Mouse (Mus musculus): Measurements from ENCODE around the gene Slc22a20. TPM values are rescaled to one million over a fixed set of nuclear protein-coding genes. Genes with fewer than 3 reads are reported as not detected.

Gene Slc22a20
- polyA plus RNA-seq, 1 experiment from 2014 or later, result not detected

DNA sequence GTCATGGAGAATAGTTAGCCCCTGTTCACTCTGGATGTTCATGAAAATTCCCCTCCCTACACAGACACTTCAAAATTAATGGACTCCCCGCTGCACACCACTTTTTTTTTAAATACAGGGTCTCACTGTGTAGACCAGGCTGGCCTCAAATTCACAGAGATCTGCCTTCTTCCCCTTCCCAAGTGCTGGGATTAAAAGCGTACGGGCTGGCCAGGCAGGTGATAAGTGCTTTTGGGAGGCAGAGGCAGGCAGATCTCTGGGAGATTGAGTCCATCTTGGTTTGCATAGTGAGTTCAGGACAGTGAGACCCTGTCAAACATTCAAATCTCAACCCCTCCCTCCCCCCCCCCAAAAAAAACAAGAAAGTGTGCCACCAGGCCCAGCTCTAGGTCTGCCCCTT, 63.0 kb downstream of the Slc22a20 start:
- H3K4me2 ChIP-seq, result peak overlapping the region; percentile 78

DNA sequence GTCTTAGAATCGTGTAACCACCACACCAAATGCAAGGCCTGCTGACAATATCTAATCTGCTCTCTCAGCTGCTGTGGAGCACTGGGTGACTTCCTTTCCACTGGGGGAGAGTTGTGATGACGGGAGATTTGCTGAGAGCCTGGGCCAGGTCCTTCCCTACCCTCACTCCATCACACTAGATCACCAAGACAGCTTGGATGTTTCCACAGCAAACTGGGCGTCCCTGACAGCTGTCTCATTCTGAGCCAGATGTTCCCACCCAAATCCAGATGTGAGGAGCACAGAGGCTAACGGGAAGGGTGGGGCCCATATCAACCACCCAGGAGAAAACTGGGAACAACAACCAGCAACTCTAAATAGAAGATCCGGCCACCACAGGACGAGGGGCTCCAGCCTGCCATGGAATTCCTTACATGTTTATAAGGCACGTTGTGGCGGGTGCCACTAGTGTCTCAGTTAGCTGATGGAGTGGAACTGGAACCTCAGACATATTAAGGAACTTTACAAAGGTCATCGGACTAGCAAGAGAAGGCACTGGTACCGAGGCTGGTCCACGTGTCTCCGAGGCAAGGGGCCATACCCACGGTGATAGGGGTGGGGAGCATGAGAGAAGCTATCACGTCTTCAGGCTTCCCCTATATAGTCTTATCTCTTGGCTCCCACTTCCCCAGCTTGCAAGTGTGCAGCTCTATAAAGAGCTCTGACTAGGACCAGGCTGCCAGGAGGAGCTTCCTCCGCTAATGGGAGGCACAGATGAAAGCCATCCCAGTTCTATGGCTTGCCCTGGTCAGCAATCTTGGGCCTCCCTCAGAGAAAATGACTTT, 63.6 kb downstream of the Slc22a20 start:
- WGBS, result 78% methylated on average over 15 of the region's 15 CpGs

More for the DNA sequence above, 63.0 kb downstream of the Slc22a20 start:
- no peak for ATAC-seq (ENCODE audit: low FRiP score)
- H3K9ac ChIP-seq (replicated peaks), result no peak overlapping the region; the same call in 1 of the 2 replicates
- WGBS, result 92% methylated on average over 3 of the region's 3 CpGs
- peaks cover 4% of the 10 kb centered on the region; the same call in 1 of the 2 replicates for H3K36me3 ChIP-seq
- peaks cover 8% of the 10 kb centered on the region; the same call in 1 of the 2 replicates for H3K27me3 ChIP-seq (replicated peaks)
- H3K9me3 ChIP-seq (replicated peaks), result no peaks in the 10 kb centered on the region
- H3K4me3 ChIP-seq (replicated peaks), result no peak overlapping the region; the same call in 1 of the 2 replicates
- H3K4me1 ChIP-seq, result peaks cover 37% of the 10 kb centered on the region
- H3K27ac ChIP-seq (replicated peaks), result no peak overlapping the region

GRCm38 (mm10) chr19:5921715-5922114, 64.2 kb downstream of the Slc22a20 start:
- no peaks in the 10 kb centered on the region for H3K9me3 ChIP-seq (replicated peaks)
- peak overlapping the region; percentile 8; the same call in 1 of the 2 replicates for H3K4me3 ChIP-seq (replicated peaks)
- peaks cover 16% of the 10 kb centered on the region for H3K36me3 ChIP-seq
- H3K27me3 ChIP-seq (replicated peaks), result peaks cover 4% of the 10 kb centered on the region; the same call in 1 of the 2 replicates
- 19% methylated on average over 9 of the region's 9 CpGs for WGBS
- no peak for ATAC-seq (ENCODE audit: low FRiP score)
- H3K9ac ChIP-seq (replicated peaks), result 0 out of 2 replicates have a peak overlapping the region, but pooled peaks have one; percentile 24
- H3K27ac ChIP-seq (replicated peaks), result no peak overlapping the region
- peaks cover 34% of the 10 kb centered on the region for H3K4me1 ChIP-seq
- peak overlapping the region; percentile 78 for H3K4me2 ChIP-seq

More for the DNA sequence above, 63.6 kb downstream of the Slc22a20 start:
- Histone ChIP-seq H3K9ac (replicated peaks) (peak overlapping the region; percentile 24; the same call in 1 of the 2 replicates), H3K27me3 (replicated peaks) (peaks cover 8% of the 10 kb centered on the region; the same call in 1 of the 2 replicates), H3K9me3 (replicated peaks) (no peaks in the 10 kb centered on the region), H3K36me3 (peaks cover 10% of the 10 kb centered on the region), H3K4me2 (peak overlapping the region; percentile 78), H3K4me3 (replicated peaks) (peak overlapping the region; percentile 8; the same call in 1 of the 2 replicates), H3K27ac (replicated peaks) (no peak overlapping the region), H3K4me1 (peaks cover 37% of the 10 kb centered on the region)
- ATAC-seq (ENCODE audit: low FRiP score), result no peak

Other genes with a start within 250 kb of the Slc22a20 start
- gene Ltbp3, start 245.2 kb downstream of the Slc22a20 start, polyA plus RNA-seq (2015; fragmentation: Nextera tagmentation; extraction: Ambion mirVana), result 15.6 and 19.1 TPM in 2 replicates
- 81.6 and 83.1 TPM in 2 replicates for gene Scyl1, start 214.7 kb downstream of the Slc22a20 start, polyA plus RNA-seq (2015; fragmentation: Nextera tagmentation; extraction: Ambion mirVana)
- gene Frmd8, start 110.9 kb downstream of the Slc22a20 start, polyA plus RNA-seq (2015; fragmentation: Nextera tagmentation; extraction: Ambion mirVana), result 13.8 and 23.4 TPM in 2 replicates
- 2.0 and 3.9 TPM in 2 replicates for gene Slc25a45, start 108.3 kb downstream of the Slc22a20 start, polyA plus RNA-seq (2015; fragmentation: Nextera tagmentation; extraction: Ambion mirVana)
- 8.9 and 10.0 TPM in 2 replicates for gene Tigd3, start 92.0 kb downstream of the Slc22a20 start, polyA plus RNA-seq (2015; fragmentation: Nextera tagmentation; extraction: Ambion mirVana)
- gene Dpf2, start 73.1 kb downstream of the Slc22a20 start, polyA plus RNA-seq (2015; fragmentation: Nextera tagmentation; extraction: Ambion mirVana), result 95.7 and 115 TPM in 2 replicates
- 19.3 and 20.9 TPM in 2 replicates for gene Cdc42ep2, start 61.3 kb downstream of the Slc22a20 start, polyA plus RNA-seq (2015; fragmentation: Nextera tagmentation; extraction: Ambion mirVana)
- gene Pola2, start 21.9 kb downstream of the Slc22a20 start, polyA plus RNA-seq (2015; fragmentation: Nextera tagmentation; extraction: Ambion mirVana), result 19.9 and 34.3 TPM in 2 replicates
- gene Capn1, start 29.8 kb upstream of the Slc22a20 start, polyA plus RNA-seq (2015; fragmentation: Nextera tagmentation; extraction: Ambion mirVana), result 6.4 and 12.3 TPM in 2 replicates
- 31.4 and 34.3 TPM in 2 replicates for gene Syvn1, start 60.4 kb upstream of the Slc22a20 start, polyA plus RNA-seq (2015; fragmentation: Nextera tagmentation; extraction: Ambion mirVana)
- 60.1 and 66.9 TPM in 2 replicates for gene Mrpl49, start 71.6 kb upstream of the Slc22a20 start, polyA plus RNA-seq (2015; fragmentation: Nextera tagmentation; extraction: Ambion mirVana)
- 522 and 591 TPM in 2 replicates for gene Fau, start 71.7 kb upstream of the Slc22a20 start, polyA plus RNA-seq (2015; fragmentation: Nextera tagmentation; extraction: Ambion mirVana)
- gene Znhit2, start 75.0 kb upstream of the Slc22a20 start, polyA plus RNA-seq (2015; fragmentation: Nextera tagmentation; extraction: Ambion mirVana), result 30.4 and 31.2 TPM in 2 replicates
- gene Tm7sf2, start 82.2 kb upstream of the Slc22a20 start, polyA plus RNA-seq (2015; fragmentation: Nextera tagmentation; extraction: Ambion mirVana), result 51.2 and 61.6 TPM in 2 replicates
- gene Vps51, start 91.1 kb upstream of the Slc22a20 start, polyA plus RNA-seq (2015; fragmentation: Nextera tagmentation; extraction: Ambion mirVana), result 80.8 and 83.8 TPM in 2 replicates
- gene Tmem262, start 93.9 kb upstream of the Slc22a20 start, polyA plus RNA-seq (2015; fragmentation: Nextera tagmentation; extraction: Ambion mirVana), result not detected in 2 replicates
- gene Gm28374, start 96.1 kb upstream of the Slc22a20 start, polyA plus RNA-seq (2015; fragmentation: Nextera tagmentation; extraction: Ambion mirVana), result 0.96 and 1.5 TPM in 2 replicates
- gene Zfpl1, start 98.8 kb upstream of the Slc22a20 start, polyA plus RNA-seq (2015; fragmentation: Nextera tagmentation; extraction: Ambion mirVana), result 78.3 and 78.4 TPM in 2 replicates
- 4.9 and 15.5 TPM in 2 replicates for gene Cdca5, start 98.8 kb upstream of the Slc22a20 start, polyA plus RNA-seq (2015; fragmentation: Nextera tagmentation; extraction: Ambion mirVana)
- gene AC131692.1, start 108.3 kb upstream of the Slc22a20 start, polyA plus RNA-seq (2015; fragmentation: Nextera tagmentation; extraction: Ambion mirVana), result not detected in 2 replicates
- gene Naaladl1, start 119.6 kb upstream of the Slc22a20 start, polyA plus RNA-seq (2015; fragmentation: Nextera tagmentation; extraction: Ambion mirVana), result 0.42 and 4.1 TPM in 2 replicates
- gene Sac3d1, start 132.5 kb upstream of the Slc22a20 start, polyA plus RNA-seq (2015; fragmentation: Nextera tagmentation; extraction: Ambion mirVana), result 52.7 and 53.4 TPM in 2 replicates
- gene Snx15, start 142.2 kb upstream of the Slc22a20 start, polyA plus RNA-seq (2015; fragmentation: Nextera tagmentation; extraction: Ambion mirVana), result 59.6 and 62.2 TPM in 2 replicates
- gene Batf2, start 154.8 kb upstream of the Slc22a20 start, polyA plus RNA-seq (2015; fragmentation: Nextera tagmentation; extraction: Ambion mirVana), result 0.42 TPM in 1 of 2 replicates, not detected in the other
- gene Arl2, start 155.4 kb upstream of the Slc22a20 start, polyA plus RNA-seq (2015; fragmentation: Nextera tagmentation; extraction: Ambion mirVana), result 139 and 157 TPM in 2 replicates
- not detected in 2 replicates for gene Majin, start 198.2 kb upstream of the Slc22a20 start, polyA plus RNA-seq (2015; fragmentation: Nextera tagmentation; extraction: Ambion mirVana)
- gene Gpha2, start 240.2 kb upstream of the Slc22a20 start, polyA plus RNA-seq (2015; fragmentation: Nextera tagmentation; extraction: Ambion mirVana), result 0.75 TPM in 1 of 2 replicates, not detected in the other
- 127 and 156 TPM in 2 replicates for gene Ppp2r5b, start 249.7 kb upstream of the Slc22a20 start, polyA plus RNA-seq (2015; fragmentation: Nextera tagmentation; extraction: Ambion mirVana)